Mouse (Mus musculus) central nervous system, embryonic 11.5 days (tissue): ENCODE data around the gene Gpr156. TPM values are rescaled to one million over a fixed set of nuclear protein-coding genes. Genes with fewer than 3 reads are reported as not detected.

Experiments
- polyA plus RNA-seq: library from polyadenylated mRNA; depleted of rRNA; stranded (reverse); fragments of >200 nt; gene quantifications from 2 replicates; pipeline ENCODE4 v1.2.3, GENCODE M21; 2012; rRNA removed

Gene Gpr156
- polyA plus RNA-seq: 3.2 and 3.5 TPM in 2 replicates

GRCm38 (mm10) chr16:37916138-37916817 is at the start of gene Gpr156:
TSS of gene Gpr156 (plus strand) at chr16:37916496.

GRCm38 (mm10) chr16:37867791-37868505 is 48.3 kb upstream of the Gpr156 start, which contains the start of gene Lrrc58:
TSS of gene Lrrc58 (plus strand) at chr16:37868389.

Other genes starting within 250 kb of the Gpr156 start
- gene Fstl1, start 139.6 kb upstream of the Gpr156 start, polyA plus RNA-seq: 121 and 202 TPM in 2 replicates
- gene Gm36028, start 55.4 kb upstream of the Gpr156 start, polyA plus RNA-seq: 0.40 and 0.42 TPM in 2 replicates
- 18.9 and 34.5 TPM in 2 replicates for gene Lrrc58, start 48.1 kb upstream of the Gpr156 start, polyA plus RNA-seq
- gene Gsk3b, start 172.5 kb downstream of the Gpr156 start, polyA plus RNA-seq: 39.0 and 40.5 TPM in 2 replicates